Mouse (Mus musculus): ENCODE results near the gene Rptor.

GRCm38 (mm10) chr11:119572316-119573010, 30.2 kb upstream of the Rptor start:
- TF ChIP-seq CTCF (IDR thresholded peaks at IDR 0.05; ENCODE audit: borderline replicate concordance, insufficient read depth, low read depth, low read length) (no peak), POLR2A (IDR thresholded peaks at IDR 0.05; ENCODE audit: borderline replicate concordance, insufficient read depth, low read length) (no peak)
